Mouse (Mus musculus) ES-Bruce4 (cell line): ENCODE data around the gene Rcn3. TPM values are rescaled to one million over a fixed set of nuclear protein-coding genes. Genes with fewer than 3 reads are reported as not detected.
A peak's percentile ranks its signal among the peaks of the same experiment; 100 is the strongest.

ENCODE experiments used
- H3K27ac ChIP-seq: 2 replicates; pipeline ENCODE4 v1.5.1; 2012; ENCODE audit warnings: low read length, inconsistent platforms; ENCODE audit not compliant: insufficient read depth
- H3K27me3 ChIP-seq: 2 replicates; pipeline ENCODE4 v1.6.1; 2012; ENCODE audit warnings: mild to moderate bottlenecking, low read length, inconsistent platforms; ENCODE audit not compliant: control insufficient read depth, poor library complexity, insufficient read depth, severe bottlenecking
- H3K36me3 ChIP-seq: 2 replicates; pipeline ENCODE4 v1.6.1; 2012; ENCODE audit warnings: inconsistent platforms, mild to moderate bottlenecking, low read length, moderate library complexity; ENCODE audit not compliant: control insufficient read depth, poor library complexity, insufficient read depth, severe bottlenecking
- H3K4me1 ChIP-seq: one replicate; pipeline ENCODE4 v1.8.1; 2011; ENCODE audit warnings: low read length; ENCODE audit not compliant: control insufficient read depth, insufficient read depth
- H3K4me3 ChIP-seq: 2 replicates; pipeline ENCODE4 v1.5.1; 2011; ENCODE audit warnings: low read depth, mild to moderate bottlenecking, low read length
- H3K9ac ChIP-seq: 2 replicates; pipeline ENCODE4 v1.6.1; 2012; ENCODE audit warnings: low read depth, mild to moderate bottlenecking, inconsistent platforms; ENCODE audit not compliant: poor library complexity, severe bottlenecking
- H3K9me3 ChIP-seq: replicated peaks from 2 replicates; pipeline ENCODE4 v1.6.1; 2012; ENCODE audit warnings: mild to moderate bottlenecking, low read length, inconsistent platforms; ENCODE audit not compliant: control insufficient read depth, poor library complexity, insufficient read depth, severe bottlenecking
- CTCF ChIP-seq: IDR thresholded peaks from one replicate; pipeline ENCODE4 v1.8.1; 2011; ENCODE audit warnings: low read depth, low read length
- EP300 ChIP-seq: IDR thresholded peaks from 2 replicates; pipeline ENCODE4 v1.6.1; 2011; ENCODE audit warnings: low read depth, low read length; ENCODE audit not compliant: insufficient read depth
- POLR2A ChIP-seq: IDR thresholded peaks from one replicate; pipeline ENCODE4 v1.8.1; 2011; ENCODE audit warnings: low read length; ENCODE audit not compliant: insufficient read depth
- polyA plus RNA-seq: library from polyadenylated mRNA; stranded (reverse); fragments of >200 nt; gene quantifications from 2 replicates; pipeline ENCODE4 v1.2.4, GENCODE M21; 2011; ENCODE audit warnings: low read depth; ENCODE audit not compliant: missing spikeins, insufficient read depth, insufficient read length

The Rcn3 gene
- polyA plus RNA-seq, 1 experiment: 66.7 TPM

DNA sequence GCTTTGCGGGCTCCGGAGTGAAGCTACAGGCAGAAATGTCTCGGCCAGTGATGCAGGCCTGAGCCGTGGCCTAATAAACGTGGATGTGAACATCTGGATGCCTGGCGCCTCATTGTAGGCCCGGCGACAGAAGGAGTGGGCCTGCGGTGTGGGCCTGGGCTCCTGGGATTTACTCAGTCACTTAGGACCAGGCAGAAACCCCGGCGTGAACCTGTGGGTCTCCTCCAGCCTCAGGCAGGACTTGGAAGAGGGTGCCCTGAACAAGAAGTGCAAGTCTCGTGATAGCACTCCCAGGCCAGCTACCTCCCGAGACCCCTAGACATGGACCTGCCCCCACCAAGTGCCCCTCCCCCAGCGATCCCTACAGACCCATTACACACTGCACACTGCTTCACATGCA, 14.7 kb downstream of the Rcn3 start:
- Histone ChIP-seq H3K4me3 (no peak overlapping the region), H3K36me3 (no peaks in the 10 kb centered on the region), H3K27ac (no peak overlapping the region), H3K9ac (no peak overlapping the region), H3K27me3 (no peaks in the 10 kb centered on the region), H3K9me3 (no peaks in the 10 kb centered on the region), H3K4me1 (no peaks in the 10 kb centered on the region)
- no peak for TF ChIP-seq CTCF
- TF ChIP-seq EP300: no peak
- no peak for TF ChIP-seq POLR2A

DNA sequence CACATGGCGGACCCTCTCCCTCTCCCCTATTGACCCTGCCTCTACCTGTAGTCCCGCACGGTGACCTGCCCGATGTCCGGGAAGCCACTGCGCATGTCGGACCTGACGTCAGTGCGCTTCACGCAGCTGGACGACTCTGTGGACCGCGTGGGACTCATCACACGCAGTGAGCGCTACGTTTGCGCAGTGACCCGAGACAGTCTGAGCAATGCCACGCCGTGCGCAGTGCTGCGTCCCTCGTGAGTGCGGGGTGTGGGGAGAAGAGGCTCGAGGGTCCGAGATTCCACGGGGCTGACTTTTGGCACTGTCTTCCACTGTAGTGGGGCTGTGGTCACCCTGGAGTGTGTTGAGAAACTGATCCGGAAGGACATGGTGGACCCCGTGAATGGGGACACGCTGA, 15.5 kb downstream of the Rcn3 start:
- no peak for TF ChIP-seq POLR2A
- TF ChIP-seq EP300: no peak
- no peak for TF ChIP-seq CTCF
- Histone ChIP-seq H3K9ac (peak overlapping the region; percentile 25; the same call in 1 of the 2 replicates), H3K27ac (no peak overlapping the region), H3K27me3 (no peaks in the 10 kb centered on the region), H3K4me3 (peak overlapping the region; percentile 57), H3K36me3 (no peaks in the 10 kb centered on the region), H3K4me1 (no peaks in the 10 kb centered on the region), H3K9me3 (no peaks in the 10 kb centered on the region)

DNA sequence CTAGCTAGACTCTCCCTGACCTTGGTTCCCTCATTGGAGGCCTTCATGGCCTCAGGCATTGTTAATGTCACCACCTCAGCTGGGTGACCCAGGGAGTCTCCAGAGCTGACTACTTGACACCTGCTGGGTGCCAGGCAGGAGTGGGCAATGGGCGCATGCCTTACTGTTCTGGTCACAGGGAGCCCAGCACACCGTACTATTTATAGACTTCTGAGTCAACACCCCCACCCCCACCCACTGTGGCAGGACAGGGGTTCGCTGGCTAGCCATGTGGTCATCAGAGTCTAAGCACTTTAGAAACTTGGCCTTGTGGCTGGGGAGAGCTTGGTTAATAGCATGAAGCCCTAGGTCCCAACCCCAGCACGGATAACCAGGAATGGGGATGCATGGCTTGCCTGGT, 16.6 kb downstream of the Rcn3 start:
- H3K4me3 ChIP-seq: no peak overlapping the region
- H3K9me3 ChIP-seq: no peaks in the 10 kb centered on the region
- H3K4me1 ChIP-seq: no peaks in the 10 kb centered on the region
- no peak overlapping the region for H3K27ac ChIP-seq
- H3K27me3 ChIP-seq: no peaks in the 10 kb centered on the region
- no peak overlapping the region for H3K9ac ChIP-seq
- no peaks in the 10 kb centered on the region for H3K36me3 ChIP-seq
- TF ChIP-seq POLR2A (no peak), CTCF (no peak), EP300 (no peak)

DNA sequence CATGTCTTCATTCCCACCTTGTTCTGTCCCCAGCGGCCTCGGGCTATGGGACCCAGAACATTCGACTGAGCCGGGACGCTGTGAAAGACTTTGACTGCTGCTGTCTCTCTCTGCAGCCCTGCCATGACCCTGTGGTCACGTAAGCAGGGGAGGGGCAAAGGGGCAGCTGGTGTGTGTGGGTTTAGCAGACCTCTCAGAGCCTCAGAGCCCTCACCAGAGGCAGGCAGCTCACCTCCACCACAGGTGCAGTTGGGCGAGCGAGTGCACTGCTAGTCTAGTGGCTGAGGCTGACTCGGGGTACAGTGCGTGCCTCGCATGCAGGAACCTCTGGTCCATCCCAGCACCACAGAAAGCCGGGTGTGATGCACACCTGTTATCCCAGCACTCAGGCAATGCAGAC, 18.1 kb downstream of the Rcn3 start:
- no peak overlapping the region for H3K27ac ChIP-seq
- TF ChIP-seq CTCF (no peak), POLR2A (no peak), EP300 (no peak)
- H3K9me3 ChIP-seq: no peaks in the 10 kb centered on the region
- no peaks in the 10 kb centered on the region for H3K36me3 ChIP-seq
- H3K4me3 ChIP-seq: no peak overlapping the region
- H3K27me3 ChIP-seq: no peaks in the 10 kb centered on the region
- H3K4me1 ChIP-seq: no peaks in the 10 kb centered on the region
- H3K9ac ChIP-seq: no peak overlapping the region

DNA sequence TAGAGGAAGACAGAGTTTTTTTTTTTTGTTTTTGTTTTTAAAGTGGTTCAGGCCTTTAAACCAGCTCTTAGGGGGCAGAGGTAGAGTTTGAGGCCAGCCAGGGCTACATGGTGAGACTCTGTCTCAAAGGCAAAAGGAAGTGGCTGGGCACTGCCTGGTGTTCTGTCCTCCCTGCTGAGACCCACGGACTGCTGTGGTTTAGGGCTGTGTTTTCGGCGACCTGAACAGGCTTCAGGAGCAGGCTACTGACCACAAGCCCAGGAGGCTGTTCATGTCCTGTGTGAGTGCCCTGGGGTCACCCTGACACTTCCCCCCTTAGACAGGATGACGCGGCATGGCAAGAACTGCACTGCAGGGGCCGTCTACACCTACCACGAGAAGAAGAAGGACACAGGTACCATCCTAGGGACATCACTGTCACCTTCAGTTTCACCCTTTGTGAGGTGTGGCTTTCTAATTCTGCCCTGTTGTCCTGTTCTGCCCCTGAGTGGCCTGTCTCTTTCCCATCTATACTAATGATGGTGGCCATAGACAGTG, 18.8 kb downstream of the Rcn3 start:
- Histone ChIP-seq H3K4me3 (no peak overlapping the region), H3K27me3 (no peaks in the 10 kb centered on the region), H3K36me3 (no peaks in the 10 kb centered on the region), H3K9me3 (no peaks in the 10 kb centered on the region), H3K27ac (no peak overlapping the region), H3K4me1 (no peaks in the 10 kb centered on the region), H3K9ac (no peak overlapping the region)
- no peak for TF ChIP-seq CTCF
- TF ChIP-seq EP300: no peak
- no peak for TF ChIP-seq POLR2A

DNA sequence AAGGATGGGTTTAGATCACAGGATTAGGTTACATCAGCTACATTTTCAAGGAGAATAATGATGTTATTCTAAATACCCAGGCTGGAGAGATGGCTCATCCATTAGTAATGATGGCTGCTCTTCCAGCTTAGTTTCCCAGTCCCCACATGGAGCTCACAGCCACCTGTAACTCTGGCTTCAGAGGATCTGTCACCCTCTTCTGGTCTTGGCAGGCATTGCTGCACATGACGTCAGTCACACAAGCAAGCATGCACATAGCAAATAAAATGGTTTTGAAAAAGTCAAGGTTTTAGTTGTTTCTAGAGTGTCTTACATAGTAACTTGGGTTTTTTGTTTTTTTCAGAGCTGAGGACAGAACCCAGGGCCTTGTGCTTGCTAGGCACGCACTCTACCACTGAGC, 19.8 kb downstream of the Rcn3 start:
- TF ChIP-seq EP300 (no peak), CTCF (peak; percentile 82), POLR2A (no peak)
- no peak overlapping the region for H3K4me3 ChIP-seq
- no peaks in the 10 kb centered on the region for H3K36me3 ChIP-seq
- no peaks in the 10 kb centered on the region for H3K4me1 ChIP-seq
- H3K27ac ChIP-seq: no peak overlapping the region
- H3K9me3 ChIP-seq: no peaks in the 10 kb centered on the region
- no peak overlapping the region for H3K9ac ChIP-seq
- no peaks in the 10 kb centered on the region for H3K27me3 ChIP-seq
